Mouse (Mus musculus): ENCODE results near the gene Zfp326. TPM values are rescaled to one million over a fixed set of nuclear protein-coding genes. Genes with fewer than 3 reads are reported as not detected.

Gene Zfp326
- polyA plus RNA-seq, 1 experiment from 2014 or later = 29.2 TPM

GRCm38 (mm10) chr5:105868593-105868992 lies 7.8 kb upstream of the Zfp326 start:
- WGBS = 27% methylated on average over 3 of the region's 3 CpGs
- no peaks in the 10 kb centered on the region for H3K36me3 ChIP-seq
- no peaks in the 10 kb centered on the region for H3K9me3 ChIP-seq (replicated peaks)
- ATAC-seq (replicated peaks; ENCODE audit: insufficient number of reproducible peaks, insufficient read depth, low FRiP score, low read depth) = no peak; the same call in 1 of the 2 replicates
- no peak overlapping the region for H3K9ac ChIP-seq
- H3K4me2 ChIP-seq = peak overlapping the region; percentile 28; the same call in 1 of the 2 replicates
- H3K4me1 ChIP-seq (replicated peaks) = peaks cover 15% of the 10 kb centered on the region
- H3K27me3 ChIP-seq = no peaks in the 10 kb centered on the region
- peak overlapping the region; percentile 46 for H3K27ac ChIP-seq
- no peak overlapping the region for H3K4me3 ChIP-seq

- no peak for ATAC-seq (replicated peaks; ENCODE audit: insufficient number of reproducible peaks, insufficient read depth, low FRiP score, low read depth)
- Histone ChIP-seq H3K36me3 (no peaks in the 10 kb centered on the region), H3K4me1 (replicated peaks) (peaks cover 15% of the 10 kb centered on the region), H3K4me3 (no peak overlapping the region), H3K9me3 (replicated peaks) (no peaks in the 10 kb centered on the region), H3K9ac (no peak overlapping the region), H3K27ac (no peak overlapping the region), H3K27me3 (no peaks in the 10 kb centered on the region), H3K4me2 (no peak overlapping the region)
- 81% methylated on average over 7 of the region's 7 CpGs for WGBS
These were observed 6.6 kb upstream of the Zfp326 start for GRCm38 (mm10) chr5:105869739-105870138.

DNA sequence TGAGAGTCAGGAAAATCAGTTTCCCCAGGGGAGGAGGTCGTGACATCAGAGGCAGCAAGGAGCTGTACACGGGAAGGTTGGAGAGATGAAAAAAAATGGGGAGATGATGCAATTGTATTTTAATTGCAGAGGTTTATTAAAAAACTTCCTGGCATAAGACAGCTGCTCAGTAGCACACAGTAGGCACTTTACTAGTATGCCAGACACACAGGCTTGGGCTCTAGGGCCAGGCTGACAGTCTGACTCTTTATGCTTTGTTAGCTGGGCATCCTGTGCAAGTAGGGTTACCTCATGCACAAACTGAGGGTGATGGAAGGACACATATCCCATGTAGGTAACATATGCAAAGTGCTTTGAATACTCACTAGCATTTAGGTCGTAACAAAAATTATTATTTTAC lies 5.2 kb upstream of the Zfp326 start:
- ATAC-seq (replicated peaks; ENCODE audit: insufficient number of reproducible peaks, insufficient read depth, low FRiP score, low read depth) = no peak
- no peak overlapping the region for H3K4me2 ChIP-seq
- no peak overlapping the region for H3K4me3 ChIP-seq
- H3K9ac ChIP-seq = no peak overlapping the region
- H3K9me3 ChIP-seq (replicated peaks) = no peaks in the 10 kb centered on the region
- H3K27me3 ChIP-seq = no peaks in the 10 kb centered on the region
- peaks cover 20% of the 10 kb centered on the region for H3K4me1 ChIP-seq (replicated peaks)
- 72% methylated on average over 3 of the region's 3 CpGs for WGBS
- no peak overlapping the region for H3K27ac ChIP-seq
- no peaks in the 10 kb centered on the region for H3K36me3 ChIP-seq

DNA sequence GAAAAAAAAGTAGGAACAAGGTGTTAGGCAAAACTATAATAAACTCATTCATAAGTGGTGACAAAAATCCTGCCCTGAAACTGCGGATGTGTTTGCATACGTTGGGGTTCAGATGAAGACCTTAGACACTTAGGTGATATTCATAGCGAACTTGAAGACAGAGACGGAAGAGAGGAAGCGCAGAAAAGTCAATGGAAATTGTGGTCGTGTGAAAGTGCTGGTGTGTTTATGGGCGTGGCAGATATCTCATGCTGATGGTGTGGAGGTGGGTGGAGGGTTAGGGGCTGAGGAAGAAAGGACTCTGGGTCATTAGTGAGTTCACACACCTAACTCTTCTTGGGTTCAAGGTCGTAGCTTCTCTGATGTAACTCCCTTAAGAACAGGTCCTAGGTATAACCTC lies 4.2 kb upstream of the Zfp326 start:
- Histone ChIP-seq H3K4me1 (replicated peaks) (peaks cover 20% of the 10 kb centered on the region), H3K36me3 (no peaks in the 10 kb centered on the region), H3K4me3 (no peak overlapping the region), H3K27ac (no peak overlapping the region), H3K4me2 (no peak overlapping the region), H3K9me3 (replicated peaks) (no peaks in the 10 kb centered on the region), H3K9ac (no peak overlapping the region), H3K27me3 (no peaks in the 10 kb centered on the region)
- 78% methylated on average over 8 of the region's 8 CpGs for WGBS
- no peak for ATAC-seq (replicated peaks; ENCODE audit: insufficient number of reproducible peaks, insufficient read depth, low FRiP score, low read depth)

DNA sequence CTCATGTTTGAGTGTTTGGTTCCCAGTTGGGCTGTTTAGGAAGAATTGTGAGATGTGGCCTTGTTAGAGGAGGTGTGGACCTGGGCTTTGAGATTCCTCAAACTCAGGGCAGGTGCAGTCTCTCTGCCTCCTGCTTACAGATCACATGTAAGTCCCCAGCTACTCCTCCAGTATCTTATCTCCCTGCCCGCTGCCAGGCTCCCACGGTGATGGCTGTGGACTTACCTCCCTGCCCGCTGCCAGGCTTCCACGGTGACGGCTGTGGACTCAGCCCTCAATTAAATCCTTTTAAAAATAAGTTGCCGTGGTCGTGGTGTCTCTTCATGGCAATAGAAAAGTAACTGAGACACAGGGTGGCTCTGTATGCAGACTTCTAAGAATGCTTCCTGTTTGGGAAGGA lies 3.4 kb upstream of the Zfp326 start:
- Histone ChIP-seq H3K9me3 (replicated peaks) (no peaks in the 10 kb centered on the region), H3K27ac (no peak overlapping the region), H3K9ac (no peak overlapping the region), H3K4me3 (no peak overlapping the region), H3K36me3 (no peaks in the 10 kb centered on the region), H3K27me3 (no peaks in the 10 kb centered on the region), H3K4me2 (no peak overlapping the region), H3K4me1 (replicated peaks) (peaks cover 17% of the 10 kb centered on the region)
- 40% methylated on average over 7 of the region's 7 CpGs for WGBS
- ATAC-seq (replicated peaks; ENCODE audit: insufficient number of reproducible peaks, insufficient read depth, low FRiP score, low read depth) = no peak

GRCm38 (mm10) chr5:105873774-105874173 lies 2.6 kb upstream of the Zfp326 start:
- Histone ChIP-seq H3K36me3 (no peaks in the 10 kb centered on the region), H3K9ac (no peak overlapping the region), H3K9me3 (replicated peaks) (no peaks in the 10 kb centered on the region), H3K4me3 (no peak overlapping the region), H3K27ac (no peak overlapping the region), H3K4me1 (replicated peaks) (peaks cover 19% of the 10 kb centered on the region), H3K27me3 (no peaks in the 10 kb centered on the region), H3K4me2 (no peak overlapping the region)
- 71% methylated on average over 3 of the region's 3 CpGs for WGBS
- no peak for ATAC-seq (replicated peaks; ENCODE audit: insufficient number of reproducible peaks, insufficient read depth, low FRiP score, low read depth)

DNA sequence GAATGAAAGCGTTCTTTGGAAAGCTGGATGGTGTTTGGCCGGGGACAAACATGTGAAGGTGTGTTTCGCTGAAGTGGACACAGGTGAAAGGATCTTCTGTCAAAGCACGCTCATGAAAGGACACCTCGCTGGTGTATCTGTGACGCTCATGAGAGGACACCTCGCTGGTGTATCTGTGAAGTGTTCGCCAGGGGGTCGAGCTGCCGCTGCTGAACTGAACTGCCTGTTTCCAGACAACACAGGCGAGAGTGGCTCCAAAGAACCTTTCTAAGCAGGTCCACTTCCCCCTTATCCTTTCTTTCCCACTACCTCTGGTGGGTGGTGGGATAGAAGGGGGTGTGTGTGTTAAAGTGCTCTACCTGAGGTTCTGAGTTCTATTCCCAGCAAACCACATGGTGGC lies 1.9 kb upstream of the Zfp326 start:
- no peak for ATAC-seq (replicated peaks; ENCODE audit: insufficient number of reproducible peaks, insufficient read depth, low FRiP score, low read depth)
- no peaks in the 10 kb centered on the region for H3K36me3 ChIP-seq
- H3K4me2 ChIP-seq = no peak overlapping the region
- H3K4me1 ChIP-seq (replicated peaks) = peaks cover 23% of the 10 kb centered on the region
- H3K27ac ChIP-seq = no peak overlapping the region
- no peaks in the 10 kb centered on the region for H3K27me3 ChIP-seq
- WGBS = 95% methylated on average over 11 of the region's 11 CpGs
- H3K9me3 ChIP-seq (replicated peaks) = no peaks in the 10 kb centered on the region
- H3K4me3 ChIP-seq = no peak overlapping the region
- no peak overlapping the region for H3K9ac ChIP-seq

DNA sequence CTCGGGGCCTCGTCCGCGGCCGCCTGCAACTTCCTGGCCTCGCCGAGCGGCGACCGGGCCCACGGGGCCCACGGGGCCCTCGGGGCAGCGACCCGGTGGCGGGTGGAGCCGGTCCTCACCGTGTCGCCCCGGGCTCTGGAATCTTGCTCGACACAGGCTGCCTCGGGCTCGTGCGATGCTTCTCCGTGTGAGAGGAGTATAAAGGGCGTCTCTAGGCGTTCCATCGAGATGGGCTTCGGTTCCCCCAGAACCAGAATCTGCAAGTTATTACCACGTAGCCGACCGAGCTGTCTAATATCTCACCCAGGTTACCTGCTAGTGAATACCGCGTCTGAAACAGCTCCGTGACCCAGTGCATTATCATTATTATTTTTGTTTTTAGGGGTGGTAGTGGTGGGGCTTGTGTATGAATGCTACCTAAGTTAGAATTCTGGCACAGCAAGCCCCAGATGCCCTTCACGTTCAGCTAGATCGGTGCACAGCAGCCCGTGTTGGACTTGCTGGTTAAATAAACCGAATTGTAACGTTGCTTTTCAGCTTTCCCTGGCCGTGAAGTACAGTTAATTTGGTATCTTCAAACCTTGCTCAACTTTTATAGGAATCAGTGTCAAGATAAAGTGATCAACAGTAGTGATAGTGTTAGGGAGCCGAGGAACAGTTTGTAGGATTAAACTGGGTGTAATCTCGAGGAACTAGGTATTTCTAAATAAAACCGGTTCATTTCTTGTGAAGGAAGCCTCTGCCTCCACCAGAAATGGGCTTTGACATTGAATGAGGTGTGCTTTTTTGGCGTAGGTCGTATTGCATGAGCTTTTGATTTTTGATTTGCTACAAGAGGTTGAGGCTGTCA lies 785 bp downstream of the Zfp326 start:
- H3K27ac ChIP-seq = peak overlapping the region; percentile 91
- H3K4me3 ChIP-seq = peak overlapping the region; percentile 90
- ATAC-seq (replicated peaks; ENCODE audit: insufficient number of reproducible peaks, insufficient read depth, low FRiP score, low read depth) = no peak
- H3K36me3 ChIP-seq = no peaks in the 10 kb centered on the region
- H3K4me1 ChIP-seq (replicated peaks) = peaks cover 38% of the 10 kb centered on the region
- H3K27me3 ChIP-seq = no peaks in the 10 kb centered on the region
- H3K9me3 ChIP-seq (replicated peaks) = no peaks in the 10 kb centered on the region
- under 1% methylated on average over 46 of the region's 46 CpGs for WGBS
- peak overlapping the region; percentile 97 for H3K9ac ChIP-seq
- H3K4me2 ChIP-seq = peak overlapping the region; percentile 66

DNA sequence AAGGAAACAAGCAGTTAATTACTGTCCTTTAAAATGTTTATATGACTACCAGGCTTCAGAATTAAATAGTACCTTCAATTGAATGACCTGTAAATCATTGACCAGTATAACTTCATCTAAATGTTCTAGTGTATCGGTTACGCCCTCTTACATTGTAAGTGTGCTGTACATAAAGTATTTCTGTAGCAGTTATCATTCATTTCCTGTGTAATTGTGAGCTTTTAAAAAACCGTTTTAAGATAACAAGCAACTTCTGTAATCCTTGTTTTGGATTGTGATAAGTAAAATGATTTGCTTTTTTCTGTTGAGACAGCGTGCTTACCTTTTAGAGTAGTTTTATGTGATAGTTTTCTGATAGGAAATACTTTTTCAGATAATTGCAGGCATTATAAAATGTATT lies 11.0 kb downstream of the Zfp326 start:
- ATAC-seq (replicated peaks; ENCODE audit: insufficient number of reproducible peaks, insufficient read depth, low FRiP score, low read depth) = no peak
- Histone ChIP-seq H3K4me3 (no peak overlapping the region), H3K9ac (no peak overlapping the region), H3K4me1 (replicated peaks) (peaks cover 11% of the 10 kb centered on the region), H3K36me3 (peaks cover 18% of the 10 kb centered on the region), H3K9me3 (replicated peaks) (no peaks in the 10 kb centered on the region), H3K27me3 (no peaks in the 10 kb centered on the region), H3K27ac (no peak overlapping the region), H3K4me2 (no peak overlapping the region)
- 74% methylated on average over 4 of the region's 4 CpGs for whole genome bisulfite sequencing

DNA sequence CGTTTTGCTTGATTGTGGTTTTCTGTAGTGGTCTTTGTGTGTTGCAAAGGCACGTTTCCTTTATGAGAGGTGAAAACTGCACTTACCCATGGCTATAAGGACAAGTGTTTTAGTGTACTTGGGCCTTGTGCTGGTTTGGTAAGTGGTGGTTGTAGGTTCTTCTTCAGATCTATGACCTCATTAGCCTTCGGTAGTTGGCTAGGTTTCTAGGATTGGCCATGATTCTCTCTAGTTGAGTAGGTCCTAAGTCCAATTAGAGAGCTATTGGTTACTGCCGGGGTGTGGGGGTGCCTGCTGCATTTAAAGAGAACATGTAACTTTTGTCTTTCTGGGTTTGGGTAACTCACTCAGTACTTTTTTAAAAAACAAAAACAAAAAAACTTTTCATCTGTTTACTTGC lies 21.8 kb downstream of the Zfp326 start:
- no peak for ATAC-seq (replicated peaks; ENCODE audit: insufficient number of reproducible peaks, insufficient read depth, low FRiP score, low read depth)
- Histone ChIP-seq H3K9me3 (replicated peaks) (no peaks in the 10 kb centered on the region), H3K4me2 (no peak overlapping the region), H3K9ac (no peak overlapping the region), H3K4me1 (replicated peaks) (0 out of 2 replicates have a peak, but pooled peaks cover 4% of the 10 kb centered on the region), H3K27me3 (no peaks in the 10 kb centered on the region), H3K36me3 (peaks cover 35% of the 10 kb centered on the region), H3K4me3 (no peak overlapping the region), H3K27ac (no peak overlapping the region)
- 94% methylated on average over 4 of the region's 4 CpGs for WGBS

GRCm38 (mm10) chr5:105909209-105909608 lies 32.8 kb downstream of the Zfp326 start:
- H3K4me3 ChIP-seq = no peak overlapping the region
- H3K27ac ChIP-seq = no peak overlapping the region
- H3K27me3 ChIP-seq = no peaks in the 10 kb centered on the region
- no peaks in the 10 kb centered on the region for H3K9me3 ChIP-seq (replicated peaks)
- H3K36me3 ChIP-seq = peaks cover 55% of the 10 kb centered on the region
- H3K4me1 ChIP-seq (replicated peaks) = no peaks in the 10 kb centered on the region; the same call in 1 of the 2 replicates
- 83% methylated on average over 5 of the region's 5 CpGs for WGBS
- no peak for ATAC-seq (replicated peaks; ENCODE audit: insufficient number of reproducible peaks, insufficient read depth, low FRiP score, low read depth)
- H3K9ac ChIP-seq = no peak overlapping the region
- no peak overlapping the region for H3K4me2 ChIP-seq

GRCm38 (mm10) chr5:105909671-105910070 lies 33.3 kb downstream of the Zfp326 start:
- H3K27me3 ChIP-seq = no peaks in the 10 kb centered on the region
- H3K4me2 ChIP-seq = no peak overlapping the region
- 89% methylated on average over 3 of the region's 3 CpGs for WGBS
- no peak overlapping the region for H3K27ac ChIP-seq
- no peak overlapping the region for H3K9ac ChIP-seq
- H3K4me3 ChIP-seq = no peak overlapping the region
- H3K4me1 ChIP-seq (replicated peaks) = no peaks in the 10 kb centered on the region; the same call in 1 of the 2 replicates
- H3K9me3 ChIP-seq (replicated peaks) = no peaks in the 10 kb centered on the region
- ATAC-seq (replicated peaks; ENCODE audit: insufficient number of reproducible peaks, insufficient read depth, low FRiP score, low read depth) = no peak
- H3K36me3 ChIP-seq = peaks cover 57% of the 10 kb centered on the region
